Mouse (Mus musculus) left cerebral cortex, adult 2 months (tissue): ENCODE measurements around the gene Dok4. TPM values are rescaled to one million over a fixed set of nuclear protein-coding genes. Genes with fewer than 3 reads are reported as not detected.
A peak's percentile ranks its signal among the peaks of the same experiment; 100 is the strongest.
"Not testable (repeated sequence)": the region's sequence is repeated elsewhere in the genome, so short reads cannot be mapped to it uniquely, and the experiment has no call there.

ENCODE experiments used
- DNase-seq, 2 experiments: peaks; one replicate each; pipeline ENCODE4 v3.0.0; 2021 to 2022; ENCODE audit warnings: low spot score in 2 of 2, mixed read lengths in 1 of 2; ENCODE audit errors: extremely low spot score in 1 of 2
- H3K27ac ChIP-seq: fragments of 200-600 bp; 2 replicates; pipeline ENCODE4 v1.8.1; 2022
- H3K4me3 ChIP-seq: fragments of 200-600 bp; 2 replicates; pipeline ENCODE4 v1.8.1; 2022
- CTCF ChIP-seq: fragments of 200-600 bp; IDR thresholded peaks from 2 replicates; pipeline ENCODE4 v1.8.1; 2022; ENCODE audit warnings: antibody characterized with exemption, mild to moderate bottlenecking, moderate library complexity
- intact Hi-C: fragments of 180-260 bp; cut with DNase I; formaldehyde crosslinking; loops from one replicate; pipeline ENCODE4 v1.15.1; 2025
- total RNA-seq, 2 experiments: library from RNA; stranded (reverse); gene quantifications; 2 replicates each; pipeline ENCODE4 v1.2.3; 2021

The Dok4 gene
- total RNA-seq, 2 experiments from 2014 or later: 17.6 to 19.2 TPM

- DNase-seq: no peak
- Histone ChIP-seq H3K27ac (no peak overlapping the region), H3K4me3 (no peak overlapping the region)
- no peak for TF ChIP-seq CTCF
- intact Hi-C loops: no loop called here
Observed at GRCm38 (mm10) chr8:94862487-94863220, 13.5 kb downstream of the Dok4 start.

GRCm38 (mm10) chr8:94861352-94861910 lies 14.7 kb downstream of the Dok4 start:
- Histone ChIP-seq H3K27ac (no peak overlapping the region), H3K4me3 (no peak overlapping the region)
- peak; percentile 91 for TF ChIP-seq CTCF
- intact Hi-C loops: no loop called here
- no peak for DNase-seq

- Histone ChIP-seq H3K27ac (peak within 1 kb of the TSS; percentile 93), H3K4me3 (peak within 1 kb of the TSS; percentile 96)
- intact Hi-C loops: no loop called here
- TF ChIP-seq CTCF: peak; percentile 99
- DNase-seq: peak; percentile 89 to 96
Observed at GRCm38 (mm10) chr8:94857346-94858173, 18.6 kb downstream of the Dok4 start, which contains the start of gene Polr2c. Gene Polr2c (plus strand): TSS chr8:94857450.

- Histone ChIP-seq H3K27ac (peak overlapping the region; percentile 93), H3K4me3 (peak overlapping the region; percentile 96)
- no peak for DNase-seq
- TF ChIP-seq CTCF: no peak
- intact Hi-C loops: no loop called here
Observed at GRCm38 (mm10) chr8:94857011-94857345, 19.2 kb downstream of the Dok4 start.

GRCm38 (mm10) chr8:94854761-94855160 lies 21.4 kb downstream of the Dok4 start:
- H3K4me3 ChIP-seq, DNase-seq, H3K27ac ChIP-seq, intact Hi-C loops: not testable (repeated sequence)

GRCm38 (mm10) chr8:94850049-94850448 lies 26.1 kb downstream of the Dok4 start:
- DNase-seq: no peak
- H3K27ac ChIP-seq: no peak overlapping the region
- TF ChIP-seq CTCF: no peak
- intact Hi-C loops: no loop called here
- no peak overlapping the region for H3K4me3 ChIP-seq

- TF ChIP-seq CTCF: peak; percentile 23
- intact Hi-C loops: no loop called here
- no peak overlapping the region for H3K27ac ChIP-seq
- H3K4me3 ChIP-seq: no peak overlapping the region
- no peak for DNase-seq
Observed at GRCm38 (mm10) chr8:94841183-94841582, 34.9 kb downstream of the Dok4 start.

GRCm38 (mm10) chr8:94838600-94838999 lies 37.5 kb downstream of the Dok4 start:
- intact Hi-C loops: no loop called here

GRCm38 (mm10) chr8:94837662-94838574 lies 38.2 kb downstream of the Dok4 start, which contains the start of the genes Coq9 and Ciapin1:
Gene Coq9 (plus strand): TSS chr8:94838321.
Gene Ciapin1 (minus strand): TSS chr8:94838358.
- Histone ChIP-seq H3K27ac (peak within 1 kb of the TSS; percentile 92), H3K4me3 (peak within 1 kb of the TSS; percentile 81)
- DNase-seq: peak; percentile 94 to 95
- intact Hi-C loops: no loop called here
- TF ChIP-seq CTCF: no peak; the same call in 1 of the 2 replicates

More at GRCm38 (mm10) chr8:94838600-94838999, 37.5 kb downstream of the Dok4 start:
- DNase-seq: peak in 1 of 2 experiments; percentile 68
- peak overlapping the region; percentile 81 for H3K4me3 ChIP-seq
- peak overlapping the region; percentile 92 for H3K27ac ChIP-seq
- TF ChIP-seq CTCF: no peak

GRCm38 (mm10) chr8:94836456-94837240 lies 39.5 kb downstream of the Dok4 start:
- intact Hi-C loops: no loop called here
- no peak for TF ChIP-seq CTCF
- no peak for DNase-seq
- H3K27ac ChIP-seq: no peak overlapping the region
- H3K4me3 ChIP-seq: peak overlapping the region; percentile 81

GRCm38 (mm10) chr8:94835751-94836150 lies 40.4 kb downstream of the Dok4 start:
- intact Hi-C loops, H3K4me3 ChIP-seq, H3K27ac ChIP-seq, DNase-seq: not testable (repeated sequence)

- intact Hi-C loops, DNase-seq, H3K4me3 ChIP-seq, H3K27ac ChIP-seq: not testable (repeated sequence)
Observed at GRCm38 (mm10) chr8:94833901-94834405, 42.2 kb downstream of the Dok4 start.
